Mouse (Mus musculus): Measurements from ENCODE around the gene Pelp1. TPM values are rescaled to one million over a fixed set of nuclear protein-coding genes. Genes with fewer than 3 reads are reported as not detected.
A peak's percentile ranks its signal among the peaks of the same experiment; 100 is the strongest.

Pelp1 gene
- polyA plus RNA-seq (2012; rRNA removed) (9.6 and 9.8 TPM in 2 replicates), polyA plus RNA-seq (2014; fragmentation: Nextera tagmentation; extraction: Ambion mirVana) (12.1 and 13.8 TPM in 2 replicates)

DNA sequence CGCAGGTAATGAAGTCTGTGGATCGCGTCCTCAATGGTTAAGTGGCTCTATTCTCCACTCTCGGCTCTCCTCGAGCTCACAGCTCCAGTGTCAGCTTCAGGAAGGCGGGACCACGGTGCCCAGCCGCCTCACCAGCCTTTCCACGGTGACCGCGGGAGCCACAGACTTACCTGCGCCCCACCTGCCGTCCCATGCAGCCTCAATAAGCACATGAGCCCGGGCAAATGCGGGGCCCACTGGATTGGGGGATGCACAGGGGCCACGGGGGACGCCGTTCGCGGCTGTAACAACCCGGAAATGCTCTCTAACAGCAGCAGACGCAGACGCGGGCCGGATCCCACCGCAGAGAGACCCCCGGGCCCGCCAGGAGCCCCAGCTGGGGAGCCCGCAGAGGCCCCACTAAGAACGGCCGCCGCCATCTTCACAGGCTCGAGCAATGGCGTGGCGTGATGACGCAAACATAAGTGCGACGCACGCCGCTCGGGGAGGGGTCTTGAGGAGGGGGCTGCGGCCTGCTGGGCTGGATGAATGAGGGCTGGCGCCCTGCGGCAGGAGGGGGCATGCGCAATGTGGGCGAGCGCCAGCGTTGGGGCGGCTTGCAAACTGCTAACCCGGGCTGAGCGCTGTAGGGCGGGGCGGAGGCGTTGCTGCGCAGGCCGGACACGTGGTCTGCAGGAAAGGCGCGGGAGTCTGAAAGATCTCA, at the start of gene Pelp1:
Gene Pelp1, minus strand, starts transcription at position 438 of the 703 bp plus-strand sequence.
- Histone ChIP-seq H3K36me3 (replicated peaks; ENCODE audit: control insufficient read depth, insufficient read depth, low read depth) (peaks cover 7% of the 10 kb centered on the region), H3K27me3 (ENCODE audit: control insufficient read depth, insufficient read depth, low read length) (no peaks in the 10 kb centered on the region), H3K27ac (peak within 1 kb of the TSS; percentile 43), H3K9me3 (ENCODE audit: control insufficient read depth, low read length) (no peaks in the 10 kb centered on the region), H3K4me1 (replicated peaks; ENCODE audit: control insufficient read depth in 2 of 2, insufficient read depth in 2 of 2, low read length in 1 of 2) (peaks cover 7 to 18% of the 10 kb centered on the region in 2 experiments; a peak in 3 of 4 replicates), H3K4me3 (ENCODE audit: insufficient read depth in 1 of 2, low read depth in 2 of 2, low read length in 2 of 2) (peak within 1 kb of the TSS; percentile 86 to 90), H3K9ac (replicated peaks) (peak within 1 kb of the TSS; percentile 91), H3K4me2 (ENCODE audit: low read depth) (peak within 1 kb of the TSS; percentile 80)
- ATAC-seq (ENCODE audit: insufficient read depth), result peak; percentile 91
- WGBS (ENCODE audit: insufficient replicate concordance), result under 1% methylated on average over 59 of the region's 59 CpGs
- peak; percentile 66 to 72 (median 70) for DNase-seq (ENCODE audit: low read depth in 3 of 3, low spot score in 3 of 3)
- peak; percentile 20; the same call in 1 of the 2 replicates for TF ChIP-seq CTCF (IDR thresholded peaks at IDR 0.05; ENCODE audit: low read depth)
- TF ChIP-seq EP300 (IDR thresholded peaks at IDR 0.05; ENCODE audit: low read depth), result no peak

DNA sequence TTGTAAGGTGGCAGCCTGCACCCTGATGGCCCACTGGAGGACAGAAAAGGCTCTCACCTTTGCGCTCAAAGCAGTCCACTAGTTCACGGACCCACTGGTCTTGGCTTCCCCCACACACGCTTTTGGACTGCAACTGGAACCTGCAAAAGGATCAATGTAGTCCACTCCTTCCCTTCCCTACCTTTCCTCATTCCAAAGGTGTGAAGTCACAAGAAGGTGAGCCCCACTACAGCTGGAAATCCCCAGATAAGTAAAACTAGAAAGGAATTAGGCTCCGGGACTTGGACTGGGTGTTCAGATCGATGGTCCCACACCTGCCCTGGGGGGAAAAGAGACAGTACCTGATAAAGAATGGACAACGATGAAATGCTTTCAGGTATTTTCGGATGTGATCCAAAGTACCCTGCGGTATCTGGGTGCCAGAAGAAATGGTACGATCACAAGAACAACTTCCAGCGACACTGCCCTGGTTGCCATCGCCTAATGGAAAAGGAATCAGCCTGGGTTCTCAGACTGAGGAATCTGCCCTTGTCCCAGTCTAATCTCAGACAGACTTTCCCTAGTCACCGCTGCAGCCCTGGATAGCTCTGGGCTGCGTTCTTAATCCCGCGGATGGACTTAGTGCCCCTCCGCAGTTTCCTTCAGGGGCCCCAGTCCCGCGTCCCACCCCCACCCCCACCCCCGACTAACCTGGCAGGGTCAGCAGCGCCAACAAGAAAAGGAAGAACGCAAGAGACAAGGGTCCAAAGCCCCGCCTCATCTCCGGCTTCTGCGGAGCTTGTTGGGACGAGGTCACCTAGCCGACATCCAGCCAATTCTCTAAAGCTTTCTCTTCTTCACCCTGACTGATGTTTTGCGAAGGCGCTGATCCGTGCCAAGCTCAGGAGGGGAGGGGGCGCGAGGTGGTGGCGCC, 49.1 kb upstream of the Pelp1 start, which contains the start of gene Zmynd15:
Gene Zmynd15, plus strand, starts transcription at position 746 of the 913 bp plus-strand sequence.
- WGBS (ENCODE audit: insufficient replicate concordance), result 17% methylated on average over 32 of the region's 32 CpGs
- Histone ChIP-seq H3K4me1 (replicated peaks; ENCODE audit: control insufficient read depth in 2 of 2, insufficient read depth in 2 of 2, low read length in 1 of 2) (0 out of 4 replicates have a peak, but pooled peaks cover 0 to 2% of the 10 kb centered on the region in 2 experiments), H3K36me3 (replicated peaks; ENCODE audit: control insufficient read depth, insufficient read depth, low read depth) (no peaks in the 10 kb centered on the region), H3K9ac (replicated peaks) (no peak within 1 kb of the TSS), H3K9me3 (ENCODE audit: control insufficient read depth, low read length) (no peaks in the 10 kb centered on the region), H3K4me3 (ENCODE audit: insufficient read depth in 1 of 2, low read depth in 2 of 2, low read length in 2 of 2) (peak within 1 kb of the TSS; percentile 37 to 50), H3K4me2 (ENCODE audit: low read depth) (peak within 1 kb of the TSS; percentile 61), H3K27ac (no peak within 1 kb of the TSS), H3K27me3 (ENCODE audit: control insufficient read depth, insufficient read depth, low read length) (peaks cover 23% of the 10 kb centered on the region)
- TF ChIP-seq CTCF (IDR thresholded peaks at IDR 0.05; ENCODE audit: low read depth) (no peak), EP300 (IDR thresholded peaks at IDR 0.05; ENCODE audit: low read depth) (no peak)
- ATAC-seq (ENCODE audit: insufficient read depth) (no peak), DNase-seq (ENCODE audit: low read depth in 3 of 3, low spot score in 3 of 3) (no peak)

DNA sequence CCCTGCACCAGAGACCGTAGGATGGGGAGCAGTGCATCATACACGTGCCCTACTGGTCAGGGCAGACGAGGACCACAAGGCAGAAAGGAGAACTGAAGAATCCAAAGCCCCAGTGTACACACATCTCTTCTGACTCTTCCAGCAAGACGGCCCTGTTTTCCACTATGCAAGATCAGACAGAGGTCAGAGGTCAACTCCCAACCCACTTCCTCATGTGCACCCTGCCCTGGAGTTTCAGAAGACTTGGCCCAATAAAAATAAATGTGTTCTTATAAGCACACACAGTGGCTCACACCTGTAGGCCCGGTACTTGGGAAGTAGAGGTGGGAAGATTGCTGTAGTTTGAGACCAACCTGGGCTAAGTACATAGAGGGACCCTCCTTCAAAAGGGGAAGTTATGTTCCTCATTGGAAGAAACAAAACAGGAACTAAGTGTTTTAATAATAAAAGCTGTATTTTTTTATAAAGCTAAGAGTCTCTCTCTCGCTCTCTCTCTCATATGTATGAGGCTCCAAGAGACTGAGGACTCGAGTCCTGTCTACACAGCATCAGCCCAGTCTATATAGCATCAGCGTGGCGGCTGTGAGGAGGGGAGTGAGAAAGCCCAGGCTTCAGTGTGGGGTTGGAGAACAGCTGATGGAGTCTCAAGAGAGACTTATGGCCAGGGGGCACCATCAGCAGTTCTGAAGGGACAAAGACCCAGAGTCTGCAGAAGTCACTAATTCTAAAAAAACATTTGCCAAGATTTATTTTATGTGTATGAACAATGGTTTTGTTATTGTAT, 43.6 kb upstream of the Pelp1 start:
- no peaks in the 10 kb centered on the region for H3K9me3 ChIP-seq (ENCODE audit: control insufficient read depth, low read length)
- TF ChIP-seq EP300 (IDR thresholded peaks at IDR 0.05; ENCODE audit: low read depth), result no peak
- TF ChIP-seq CTCF (IDR thresholded peaks at IDR 0.05; ENCODE audit: low read depth), result no peak
- WGBS (ENCODE audit: insufficient replicate concordance), result 64% methylated on average over 9 of the region's 9 CpGs
- DNase-seq (ENCODE audit: low read depth in 3 of 3, low spot score in 3 of 3) (no peak), ATAC-seq (ENCODE audit: insufficient read depth) (no peak)
- no peak overlapping the region for H3K27ac ChIP-seq
- H3K4me1 ChIP-seq (replicated peaks; ENCODE audit: control insufficient read depth in 2 of 2, insufficient read depth in 2 of 2, low read length in 1 of 2), result peaks cover 8 to 10% of the 10 kb centered on the region in 2 experiments
- H3K36me3 ChIP-seq (replicated peaks; ENCODE audit: control insufficient read depth, insufficient read depth, low read depth), result peaks cover 2% of the 10 kb centered on the region; the same call in 1 of the 2 replicates
- no peak overlapping the region for H3K4me2 ChIP-seq (ENCODE audit: low read depth)
- H3K9ac ChIP-seq (replicated peaks), result no peak overlapping the region
- H3K27me3 ChIP-seq (ENCODE audit: control insufficient read depth, insufficient read depth, low read length), result peaks cover under 1% of the 10 kb centered on the region
- H3K4me3 ChIP-seq (ENCODE audit: insufficient read depth in 1 of 2, low read depth in 2 of 2, low read length in 2 of 2), result no peak overlapping the region

DNA sequence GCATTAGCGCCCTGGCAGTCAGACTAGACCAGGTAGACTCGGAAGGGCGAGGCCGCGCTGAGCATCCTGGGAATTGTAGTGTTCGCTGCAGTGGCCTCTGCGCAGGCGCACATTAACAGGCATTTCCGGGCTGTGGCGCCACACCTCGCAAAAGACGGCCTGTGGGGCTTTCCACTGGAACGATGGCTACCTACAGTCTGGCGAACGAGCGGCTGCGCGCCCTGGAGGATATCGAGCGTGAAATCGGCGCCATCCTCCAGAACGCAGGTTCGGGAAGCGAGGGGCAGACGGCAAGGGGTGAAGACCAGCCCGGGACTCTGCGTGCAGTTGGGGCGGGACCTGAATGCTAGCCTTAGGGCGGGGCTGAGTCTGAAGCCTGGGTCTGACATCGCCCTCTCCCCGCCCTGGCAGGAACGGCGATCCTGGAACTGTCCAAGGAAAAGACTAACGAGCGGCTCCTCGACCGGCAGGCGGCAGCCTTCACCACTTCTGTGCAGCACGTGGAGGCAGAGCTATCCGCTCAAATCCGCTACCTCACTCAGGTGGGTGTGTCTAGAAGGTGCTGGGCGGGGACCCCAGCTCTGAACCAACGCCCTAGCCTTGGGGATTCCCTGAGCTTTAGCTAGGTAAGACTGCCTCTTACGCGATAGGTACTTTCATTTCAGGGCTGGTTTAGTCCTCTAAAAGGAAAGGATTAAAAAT, 42.1 kb upstream of the Pelp1 start, which contains the start of gene Med11:
Gene Med11, plus strand, starts transcription at position 123 of the 702 bp plus-strand sequence.
- peak within 1 kb of the TSS; percentile 79 for H3K9ac ChIP-seq (replicated peaks)
- ATAC-seq (ENCODE audit: insufficient read depth) (peak; percentile 97), DNase-seq (ENCODE audit: low read depth in 3 of 3, low spot score in 3 of 3) (peak; percentile 90 to 97 (median 90))
- H3K4me1 ChIP-seq (replicated peaks; ENCODE audit: control insufficient read depth in 2 of 2, insufficient read depth in 2 of 2, low read length in 1 of 2), result peaks cover 8 to 10% of the 10 kb centered on the region in 2 experiments
- peaks cover 2% of the 10 kb centered on the region; the same call in 1 of the 2 replicates for H3K36me3 ChIP-seq (replicated peaks; ENCODE audit: control insufficient read depth, insufficient read depth, low read depth)
- peak within 1 kb of the TSS; percentile 71 for H3K27ac ChIP-seq
- TF ChIP-seq EP300 (IDR thresholded peaks at IDR 0.05; ENCODE audit: low read depth), result no peak
- TF ChIP-seq CTCF (IDR thresholded peaks at IDR 0.05; ENCODE audit: low read depth), result peak; percentile 95
- WGBS (ENCODE audit: insufficient replicate concordance), result under 1% methylated on average over 45 of the region's 46 CpGs
- H3K27me3 ChIP-seq (ENCODE audit: control insufficient read depth, insufficient read depth, low read length), result no peaks in the 10 kb centered on the region
- H3K4me2 ChIP-seq (ENCODE audit: low read depth), result peak within 1 kb of the TSS; percentile 82
- H3K9me3 ChIP-seq (ENCODE audit: control insufficient read depth, low read length), result no peaks in the 10 kb centered on the region
- peak within 1 kb of the TSS; percentile 63 to 78 for H3K4me3 ChIP-seq (ENCODE audit: insufficient read depth in 1 of 2, low read depth in 2 of 2, low read length in 2 of 2)

Measured in liver, embryonic 14.5 days (tissue).